Mouse (Mus musculus) E14TG2a.4 (cell line): ENCODE measurements around the gene Ston1.

Experiments
- H3K27me3 ChIP-seq: 2 replicates; pipeline ENCODE4 v1.6.1; 2014; ENCODE audit warnings: low read length, control low read depth; ENCODE audit not compliant: insufficient read depth
- H3K36me3 ChIP-seq: 2 replicates; pipeline ENCODE4 v1.6.1; 2014; ENCODE audit warnings: low read length, control low read depth; ENCODE audit not compliant: insufficient read depth
- H3K4me1 ChIP-seq: replicated peaks from 2 replicates; pipeline ENCODE4 v1.6.1; 2014; ENCODE audit warnings: low read depth, low read length, control low read depth
- H3K4me3 ChIP-seq: replicated peaks from 2 replicates; pipeline ENCODE4 v1.5.1; 2014; ENCODE audit warnings: mild to moderate bottlenecking, low read length
- H3K9me3 ChIP-seq: 2 replicates; pipeline ENCODE4 v1.6.1; 2014; ENCODE audit warnings: low read length, control low read depth
- CTCF ChIP-seq: conservative IDR thresholded peaks from 2 replicates; pipeline ENCODE4 v1.5.1; 2014; ENCODE audit warnings: low read length
- NANOG ChIP-seq: IDR thresholded peaks from 2 replicates; pipeline ENCODE4 v1.6.1; 2014; ENCODE audit warnings: borderline replicate concordance, low read length, mixed read lengths
- POU5F1 ChIP-seq: IDR thresholded peaks from 2 replicates; pipeline ENCODE4 v1.6.1; 2014; ENCODE audit warnings: low read length, borderline replicate concordance

Gene Ston1

DNA sequence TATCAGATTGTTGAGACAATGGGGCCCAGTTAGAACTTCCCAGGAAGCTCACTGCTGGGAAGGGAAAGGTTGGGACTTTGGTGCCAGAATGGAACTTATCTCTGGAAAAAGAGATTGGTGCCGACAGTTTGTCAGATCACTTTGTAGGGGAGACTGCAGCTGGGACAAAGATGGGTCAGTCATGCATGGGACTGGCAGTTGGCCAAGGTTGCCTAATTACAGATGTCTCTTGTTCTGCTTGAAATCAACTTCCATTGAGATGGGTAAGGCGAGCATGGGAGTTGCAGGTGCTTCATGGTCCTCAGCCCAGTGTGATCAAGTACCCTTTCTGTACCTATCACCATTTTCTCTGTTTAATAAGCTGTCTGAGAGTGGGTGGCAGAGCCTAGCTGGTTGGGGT is 68.6 kb downstream of the Ston1 start:
- no peak for TF ChIP-seq CTCF
- TF ChIP-seq POU5F1 = no peak
- Histone ChIP-seq H3K9me3 (no peaks in the 10 kb centered on the region), H3K27me3 (peaks cover 60% of the 10 kb centered on the region), H3K4me3 (no peak overlapping the region), H3K4me1 (peaks cover 14% of the 10 kb centered on the region), H3K36me3 (no peaks in the 10 kb centered on the region)

DNA sequence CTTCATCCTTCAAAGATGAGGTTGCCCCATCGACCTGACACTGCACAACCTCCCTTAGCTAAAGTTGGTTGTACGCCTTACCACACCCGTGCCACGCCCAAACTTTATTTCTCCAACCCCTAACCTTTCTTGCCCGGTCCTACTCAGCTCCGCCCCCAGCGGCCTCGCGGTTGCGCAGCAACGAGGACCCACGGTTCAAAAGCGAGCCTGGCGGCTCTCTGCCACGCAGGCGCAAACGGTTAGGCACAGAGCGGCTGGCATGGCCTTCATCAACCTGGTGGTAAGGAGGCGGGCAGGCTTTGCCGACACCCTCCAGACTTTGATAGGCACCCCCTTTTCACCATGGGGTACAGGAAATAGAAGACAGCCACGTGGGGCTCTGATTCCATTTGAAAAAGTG is 71.0 kb downstream of the Ston1 start, which contains the start of gene Gtf2a1l:
Gtf2a1l (plus strand) TSS at position 209 of the 400 bp plus-strand sequence.
- Histone ChIP-seq H3K27me3 (peaks cover 55% of the 10 kb centered on the region), H3K4me3 (peak within 1 kb of the TSS; percentile 64), H3K9me3 (no peaks in the 10 kb centered on the region), H3K4me1 (peaks cover 14% of the 10 kb centered on the region), H3K36me3 (no peaks in the 10 kb centered on the region)
- TF ChIP-seq NANOG (no peak), POU5F1 (no peak), CTCF (no peak)

DNA sequence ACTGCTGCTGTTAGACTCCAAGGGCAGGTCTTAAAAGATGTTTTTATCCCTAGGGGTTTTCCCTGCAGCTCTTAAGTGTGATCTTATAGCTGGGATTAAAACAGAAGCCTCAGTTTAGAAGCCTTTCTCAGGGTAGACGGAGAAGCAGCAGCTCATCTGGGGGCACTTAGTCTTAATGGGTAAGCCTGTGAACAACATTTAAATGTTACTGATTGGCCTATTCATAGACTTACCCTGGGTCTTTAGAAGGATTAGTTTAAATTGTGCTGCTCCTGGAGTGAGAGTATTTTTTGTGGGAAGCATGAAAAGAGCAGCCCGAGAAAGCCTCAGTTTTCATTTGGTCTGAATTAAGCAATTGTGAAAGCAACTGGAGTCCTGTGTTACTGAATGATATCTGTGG is 72.4 kb downstream of the Ston1 start:
- H3K36me3 ChIP-seq = no peaks in the 10 kb centered on the region
- no peaks in the 10 kb centered on the region for H3K9me3 ChIP-seq
- TF ChIP-seq NANOG (no peak), CTCF (no peak), POU5F1 (no peak)
- peaks cover 9% of the 10 kb centered on the region; the same call in 1 of the 2 replicates for H3K4me1 ChIP-seq
- no peak overlapping the region for H3K4me3 ChIP-seq
- peaks cover 53% of the 10 kb centered on the region for H3K27me3 ChIP-seq

DNA sequence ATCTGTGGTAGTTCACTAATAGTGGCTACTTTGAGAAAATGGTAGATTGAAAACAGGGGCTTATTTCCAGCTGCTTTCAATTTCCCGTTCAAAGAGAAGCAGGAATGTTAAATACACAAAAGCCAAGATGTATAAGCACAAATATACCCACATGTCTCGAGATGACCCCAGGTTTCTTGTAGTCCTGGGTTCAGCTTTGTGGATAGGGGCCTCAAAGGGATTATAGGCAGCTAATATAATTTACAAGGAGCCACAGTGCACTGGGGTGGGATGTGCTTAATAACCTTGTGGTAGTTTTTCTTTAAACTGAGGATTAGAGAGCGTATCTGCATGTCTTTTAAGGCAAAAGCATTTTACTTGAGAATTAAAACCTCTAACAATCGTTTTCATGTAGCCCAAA is 73.3 kb downstream of the Ston1 start:
- H3K4me3 ChIP-seq = no peak overlapping the region
- peaks cover 49% of the 10 kb centered on the region for H3K27me3 ChIP-seq
- peaks cover 9% of the 10 kb centered on the region; the same call in 1 of the 2 replicates for H3K4me1 ChIP-seq
- no peaks in the 10 kb centered on the region for H3K36me3 ChIP-seq
- H3K9me3 ChIP-seq = no peaks in the 10 kb centered on the region
- TF ChIP-seq CTCF (no peak), POU5F1 (no peak), NANOG (no peak)

DNA sequence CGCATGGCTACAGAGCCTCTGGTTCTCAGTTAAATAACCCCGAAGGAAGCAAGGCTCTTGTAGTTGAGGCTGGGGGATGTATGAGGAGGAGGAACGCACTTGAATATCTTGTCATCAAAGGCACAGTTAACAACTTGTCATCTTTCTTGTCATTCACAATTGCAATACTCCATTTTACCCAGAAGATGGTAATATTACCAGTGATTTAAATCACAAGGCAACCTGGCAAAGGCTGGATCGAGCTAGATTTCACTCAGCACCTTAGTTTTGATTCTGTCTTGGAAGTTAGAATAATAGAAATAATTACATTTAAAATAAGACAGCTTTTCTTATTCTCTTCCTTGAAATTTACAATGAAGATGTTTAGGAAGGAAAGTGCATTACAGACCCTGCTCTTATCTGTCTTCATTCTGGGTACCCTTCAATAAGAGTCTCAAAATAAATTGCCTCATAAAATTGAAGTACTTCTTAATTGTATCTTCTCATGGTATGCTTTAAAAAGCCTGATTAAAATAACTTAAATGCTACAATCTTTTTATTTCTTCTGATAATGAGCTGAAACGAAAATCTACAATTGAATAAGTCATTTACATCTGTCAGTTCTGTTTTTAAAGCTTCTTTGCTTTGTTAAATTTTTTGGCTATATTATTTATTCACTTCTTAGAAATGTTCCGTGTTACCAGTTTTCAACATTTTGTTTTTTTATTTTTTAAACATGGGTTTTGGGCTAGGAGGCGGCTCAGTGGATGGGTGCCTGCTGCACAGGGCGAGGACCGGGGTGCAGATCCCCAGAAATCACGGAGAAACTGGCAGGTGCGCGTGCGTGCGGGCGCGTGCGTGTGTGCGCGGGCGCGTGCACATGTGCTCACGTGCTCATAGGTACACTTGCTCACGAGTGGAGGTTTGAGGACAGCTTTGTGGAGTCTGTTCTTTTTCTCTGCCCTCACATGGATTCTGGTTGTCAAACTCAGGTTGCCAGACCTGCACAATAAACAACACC is 78.1 kb downstream of the Ston1 start:
- Histone ChIP-seq H3K9me3 (no peaks in the 10 kb centered on the region), H3K27me3 (peaks cover 19% of the 10 kb centered on the region), H3K4me3 (no peak overlapping the region), H3K4me1 (no peaks in the 10 kb centered on the region), H3K36me3 (no peaks in the 10 kb centered on the region)
- TF ChIP-seq POU5F1 = no peak
- TF ChIP-seq NANOG = no peak
- no peak for TF ChIP-seq CTCF

DNA sequence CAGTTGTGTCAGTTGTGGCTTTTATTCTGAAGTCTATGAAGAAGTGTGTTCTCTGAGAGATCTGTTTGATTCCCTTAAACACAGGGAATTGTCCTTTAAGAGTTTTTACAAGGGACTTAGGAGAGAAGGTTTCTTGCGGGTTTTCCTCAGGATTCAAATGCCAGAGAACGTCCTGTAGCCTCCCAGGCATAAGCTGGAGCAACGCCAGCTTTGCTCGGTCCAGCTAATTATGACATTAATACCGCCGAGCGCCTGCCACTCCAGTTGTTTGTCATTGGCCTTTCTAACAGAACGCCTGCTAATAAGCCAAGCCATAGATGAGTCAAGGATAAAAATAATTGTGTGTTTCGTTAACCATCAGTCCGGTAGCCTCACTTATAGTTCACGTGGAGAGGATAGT is 90.7 kb downstream of the Ston1 start:
- Histone ChIP-seq H3K4me3 (no peak overlapping the region), H3K27me3 (no peaks in the 10 kb centered on the region), H3K36me3 (no peaks in the 10 kb centered on the region), H3K9me3 (no peaks in the 10 kb centered on the region), H3K4me1 (no peaks in the 10 kb centered on the region)
- no peak for TF ChIP-seq POU5F1
- TF ChIP-seq NANOG = no peak
- TF ChIP-seq CTCF = no peak

DNA sequence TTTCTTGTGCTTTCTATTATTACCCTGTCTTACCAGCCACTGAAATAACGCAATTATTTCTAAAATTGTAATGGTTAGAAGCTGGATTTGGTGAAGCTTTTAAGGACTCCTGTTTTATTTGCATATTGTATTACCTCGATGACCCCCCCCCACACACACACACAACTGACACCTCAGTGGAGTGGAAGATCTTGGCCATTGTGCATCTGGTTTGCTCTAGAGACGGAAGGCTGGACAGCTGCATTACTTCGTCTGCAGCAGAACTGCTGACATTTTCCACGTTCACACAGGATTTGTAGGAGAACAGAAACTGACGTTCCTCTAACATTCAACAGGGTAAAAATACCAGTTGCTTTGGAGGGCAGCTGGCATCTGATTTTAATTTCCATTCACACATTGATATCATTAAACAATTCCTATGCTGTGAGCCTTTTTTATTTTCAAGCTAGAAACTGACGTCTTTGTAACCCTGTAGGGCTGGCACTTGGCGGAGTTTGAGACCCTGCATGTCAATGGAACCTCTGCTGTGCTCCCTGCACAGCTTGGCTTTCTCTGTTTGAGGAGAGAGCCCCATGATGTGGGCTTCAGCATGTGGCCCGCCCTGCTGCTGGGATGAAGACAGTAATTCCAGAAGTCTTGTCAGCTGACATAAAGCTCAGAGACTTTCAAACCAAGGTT is 99.3 kb downstream of the Ston1 start:
- Histone ChIP-seq H3K9me3 (peaks cover 6% of the 10 kb centered on the region; the same call in 1 of the 2 replicates), H3K27me3 (no peaks in the 10 kb centered on the region), H3K4me1 (peaks cover 12% of the 10 kb centered on the region; the same call in 1 of the 2 replicates), H3K4me3 (no peak overlapping the region), H3K36me3 (no peaks in the 10 kb centered on the region)
- TF ChIP-seq CTCF = no peak
- no peak for TF ChIP-seq NANOG
- TF ChIP-seq POU5F1 = no peak

DNA sequence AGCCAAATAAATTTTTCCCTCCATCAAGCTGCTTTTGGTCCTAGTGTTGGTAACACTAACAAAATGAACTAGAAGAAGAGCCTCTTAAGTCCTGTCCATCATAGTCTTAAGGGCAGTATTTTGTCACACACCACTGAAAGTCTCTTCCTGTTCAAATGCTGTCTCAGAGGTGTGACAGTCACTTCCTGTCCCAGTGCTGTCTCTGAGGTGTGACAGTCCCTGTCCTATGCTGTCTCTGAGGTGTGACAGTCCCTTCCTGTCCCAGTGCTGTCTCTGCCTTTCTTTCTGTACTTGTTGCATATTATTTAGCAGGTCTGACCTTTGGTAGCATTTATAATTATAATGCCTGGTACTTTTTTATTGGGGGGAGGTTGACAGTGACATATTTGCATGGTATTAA is 103.4 kb downstream of the Ston1 start:
- TF ChIP-seq POU5F1 = no peak
- no peak for TF ChIP-seq CTCF
- TF ChIP-seq NANOG = no peak
- H3K4me1 ChIP-seq = peaks cover 18% of the 10 kb centered on the region

More for the DNA sequence above, 103.4 kb downstream of the Ston1 start:
- H3K4me3 ChIP-seq = no peak overlapping the region
- peaks cover 6% of the 10 kb centered on the region; the same call in 1 of the 2 replicates for H3K9me3 ChIP-seq
- no peaks in the 10 kb centered on the region for H3K36me3 ChIP-seq
- no peaks in the 10 kb centered on the region for H3K27me3 ChIP-seq
